Mouse (Mus musculus): ENCODE measurements around the gene Slc52a3. TPM values are rescaled to one million over a fixed set of nuclear protein-coding genes. Genes with fewer than 3 reads are reported as not detected.
A peak's percentile ranks its signal among the peaks of the same experiment; 100 is the strongest.

The Slc52a3 gene
- polyA plus RNA-seq, 1 experiment from 2014 or later, result 0.64 TPM

- Histone ChIP-seq H3K36me3 (ENCODE audit: control insufficient read depth, insufficient read depth, low read length) (no peaks in the 10 kb centered on the region), H3K4me3 (ENCODE audit: low read depth, low read length) (no peak overlapping the region), H3K9me3 (ENCODE audit: control insufficient read depth, low read length) (no peaks in the 10 kb centered on the region), H3K27ac (ENCODE audit: low read depth, low read length) (no peak overlapping the region), H3K4me1 (ENCODE audit: control insufficient read depth, insufficient read depth, low read length) (peaks cover 40% of the 10 kb centered on the region), H3K27me3 (ENCODE audit: control insufficient read depth, insufficient read depth, low read length) (no peaks in the 10 kb centered on the region), H3K9ac (ENCODE audit: low read length) (no peak overlapping the region), H3K4me2 (no peak overlapping the region)
- ATAC-seq (ENCODE audit: low FRiP score) (no peak), DNase-seq (ENCODE audit: low spot score, missing footprints) (no peak)
- 63% methylated on average over 10 of the region's 10 CpGs for WGBS
These were observed 33.8 kb upstream of the Slc52a3 start for GRCm38 (mm10) chr2:151962474-151962873.

GRCm38 (mm10) chr2:151963319-151963718 lies 33.0 kb upstream of the Slc52a3 start:
- no peaks in the 10 kb centered on the region for H3K36me3 ChIP-seq (ENCODE audit: control insufficient read depth, insufficient read depth, low read length)
- H3K9ac ChIP-seq (ENCODE audit: low read length), result no peak overlapping the region
- H3K4me2 ChIP-seq, result no peak overlapping the region
- peaks cover 48% of the 10 kb centered on the region for H3K4me1 ChIP-seq (ENCODE audit: control insufficient read depth, insufficient read depth, low read length)
- DNase-seq (ENCODE audit: low spot score, missing footprints) (no peak), ATAC-seq (ENCODE audit: low FRiP score) (no peak)
- no peaks in the 10 kb centered on the region for H3K9me3 ChIP-seq (ENCODE audit: control insufficient read depth, low read length)
- H3K27me3 ChIP-seq (ENCODE audit: control insufficient read depth, insufficient read depth, low read length), result no peaks in the 10 kb centered on the region
- no peak overlapping the region for H3K4me3 ChIP-seq (ENCODE audit: low read depth, low read length)
- H3K27ac ChIP-seq (ENCODE audit: low read depth, low read length), result no peak overlapping the region
- 81% methylated on average over 5 of the region's 5 CpGs for WGBS

- DNase-seq (ENCODE audit: low spot score, missing footprints) (peak; percentile 90), ATAC-seq (ENCODE audit: low FRiP score) (peak; percentile 9; the same call in 1 of the 2 replicates)
- H3K4me2 ChIP-seq, result no peak overlapping the region
- H3K9me3 ChIP-seq (ENCODE audit: control insufficient read depth, low read length), result no peaks in the 10 kb centered on the region
- no peaks in the 10 kb centered on the region for H3K36me3 ChIP-seq (ENCODE audit: control insufficient read depth, insufficient read depth, low read length)
- no peaks in the 10 kb centered on the region for H3K27me3 ChIP-seq (ENCODE audit: control insufficient read depth, insufficient read depth, low read length)
- peak overlapping the region; percentile 3; the same call in 1 of the 2 replicates for H3K9ac ChIP-seq (ENCODE audit: low read length)
- WGBS, result 2% methylated on average over 9 of the region's 9 CpGs
- H3K27ac ChIP-seq (ENCODE audit: low read depth, low read length), result peak overlapping the region; percentile 12
- peaks cover 55% of the 10 kb centered on the region for H3K4me1 ChIP-seq (ENCODE audit: control insufficient read depth, insufficient read depth, low read length)
- H3K4me3 ChIP-seq (ENCODE audit: low read depth, low read length), result no peak overlapping the region
These were observed 32.3 kb upstream of the Slc52a3 start for GRCm38 (mm10) chr2:151964052-151964451.

- Histone ChIP-seq H3K4me2 (peak overlapping the region; percentile 72), H3K27ac (ENCODE audit: low read depth, low read length) (peak overlapping the region; percentile 89), H3K4me3 (ENCODE audit: low read depth, low read length) (peak overlapping the region; percentile 14; the same call in 1 of the 2 replicates), H3K9ac (ENCODE audit: low read length) (peak overlapping the region; percentile 58), H3K9me3 (ENCODE audit: control insufficient read depth, low read length) (no peaks in the 10 kb centered on the region), H3K4me1 (ENCODE audit: control insufficient read depth, insufficient read depth, low read length) (peaks cover 78% of the 10 kb centered on the region), H3K36me3 (ENCODE audit: control insufficient read depth, insufficient read depth, low read length) (peaks cover 6% of the 10 kb centered on the region), H3K27me3 (ENCODE audit: control insufficient read depth, insufficient read depth, low read length) (no peaks in the 10 kb centered on the region)
- 16% methylated on average over 9 of the region's 9 CpGs for WGBS
- ATAC-seq (ENCODE audit: low FRiP score) (peak; percentile 58), DNase-seq (ENCODE audit: low spot score, missing footprints) (peak; percentile 92)
These were observed 29.0 kb upstream of the Slc52a3 start for GRCm38 (mm10) chr2:151967176-151967750.

GRCm38 (mm10) chr2:151967792-151968191 lies 28.5 kb upstream of the Slc52a3 start:
- Histone ChIP-seq H3K9ac (ENCODE audit: low read length) (peak overlapping the region; percentile 58), H3K4me2 (peak overlapping the region; percentile 72), H3K36me3 (ENCODE audit: control insufficient read depth, insufficient read depth, low read length) (peaks cover 6% of the 10 kb centered on the region), H3K27ac (ENCODE audit: low read depth, low read length) (peak overlapping the region; percentile 89), H3K9me3 (ENCODE audit: control insufficient read depth, low read length) (no peaks in the 10 kb centered on the region), H3K27me3 (ENCODE audit: control insufficient read depth, insufficient read depth, low read length) (no peaks in the 10 kb centered on the region), H3K4me1 (ENCODE audit: control insufficient read depth, insufficient read depth, low read length) (peaks cover 79% of the 10 kb centered on the region), H3K4me3 (ENCODE audit: low read depth, low read length) (peak overlapping the region; percentile 14; the same call in 1 of the 2 replicates)
- DNase-seq (ENCODE audit: low spot score, missing footprints) (no peak), ATAC-seq (ENCODE audit: low FRiP score) (no peak)
- 81% methylated on average over 2 of the region's 2 CpGs for WGBS

- ATAC-seq (ENCODE audit: low FRiP score) (no peak), DNase-seq (ENCODE audit: low spot score, missing footprints) (no peak)
- 75% methylated on average over 8 of the region's 8 CpGs for WGBS
- Histone ChIP-seq H3K4me1 (ENCODE audit: control insufficient read depth, insufficient read depth, low read length) (peaks cover 82% of the 10 kb centered on the region), H3K27me3 (ENCODE audit: control insufficient read depth, insufficient read depth, low read length) (no peaks in the 10 kb centered on the region), H3K4me3 (ENCODE audit: low read depth, low read length) (peak overlapping the region; percentile 43), H3K36me3 (ENCODE audit: control insufficient read depth, insufficient read depth, low read length) (peaks cover 6% of the 10 kb centered on the region), H3K4me2 (peak overlapping the region; percentile 72), H3K9me3 (ENCODE audit: control insufficient read depth, low read length) (no peaks in the 10 kb centered on the region), H3K27ac (ENCODE audit: low read depth, low read length) (peak overlapping the region; percentile 89), H3K9ac (ENCODE audit: low read length) (peak overlapping the region; percentile 41; the same call in 1 of the 2 replicates)
These were observed 27.9 kb upstream of the Slc52a3 start for GRCm38 (mm10) chr2:151968451-151968850.

GRCm38 (mm10) chr2:151968986-151969385 lies 27.3 kb upstream of the Slc52a3 start:
- 82% methylated on average over 7 of the region's 7 CpGs for WGBS
- Histone ChIP-seq H3K36me3 (ENCODE audit: control insufficient read depth, insufficient read depth, low read length) (peaks cover 6% of the 10 kb centered on the region), H3K27ac (ENCODE audit: low read depth, low read length) (no peak overlapping the region), H3K9me3 (ENCODE audit: control insufficient read depth, low read length) (no peaks in the 10 kb centered on the region), H3K4me2 (peak overlapping the region; percentile 72), H3K4me1 (ENCODE audit: control insufficient read depth, insufficient read depth, low read length) (peaks cover 83% of the 10 kb centered on the region), H3K4me3 (ENCODE audit: low read depth, low read length) (peak overlapping the region; percentile 43), H3K9ac (ENCODE audit: low read length) (peak overlapping the region; percentile 89; the same call in 1 of the 2 replicates), H3K27me3 (ENCODE audit: control insufficient read depth, insufficient read depth, low read length) (no peaks in the 10 kb centered on the region)
- DNase-seq (ENCODE audit: low spot score, missing footprints) (no peak), ATAC-seq (ENCODE audit: low FRiP score) (no peak)

GRCm38 (mm10) chr2:151969396-151969795 lies 26.9 kb upstream of the Slc52a3 start:
- DNase-seq (ENCODE audit: low spot score, missing footprints), result no peak
- H3K4me1 ChIP-seq (ENCODE audit: control insufficient read depth, insufficient read depth, low read length), result peaks cover 83% of the 10 kb centered on the region
- peaks cover 6% of the 10 kb centered on the region for H3K36me3 ChIP-seq (ENCODE audit: control insufficient read depth, insufficient read depth, low read length)
- H3K9ac ChIP-seq (ENCODE audit: low read length), result peak overlapping the region; percentile 89; the same call in 1 of the 2 replicates
- peak overlapping the region; percentile 72 for H3K4me2 ChIP-seq
- no peaks in the 10 kb centered on the region for H3K27me3 ChIP-seq (ENCODE audit: control insufficient read depth, insufficient read depth, low read length)
- no peaks in the 10 kb centered on the region for H3K9me3 ChIP-seq (ENCODE audit: control insufficient read depth, low read length)
- WGBS, result 92% methylated on average over 6 of the region's 6 CpGs
- no peak overlapping the region for H3K27ac ChIP-seq (ENCODE audit: low read depth, low read length)
- H3K4me3 ChIP-seq (ENCODE audit: low read depth, low read length), result peak overlapping the region; percentile 43
- no peak for ATAC-seq (ENCODE audit: low FRiP score)

Data from midbrain, embryonic 11.5 days (tissue).